Mouse (Mus musculus) forebrain, embryonic 12.5 days (tissue): ENCODE data around the gene Hip1r. TPM values are rescaled to one million over a fixed set of nuclear protein-coding genes. Genes with fewer than 3 reads are reported as not detected.

Source experiments
- ATAC-seq: fragments of 200-750 bp; cut with Nextera tagmentation; 2 replicates; pipeline ENCODE4 v1.8.0; 2017; ENCODE audit warnings: moderate TSS enrichment; ENCODE audit not compliant: low FRiP score
- H3K27ac ChIP-seq: fragments of 300-500 bp; sonication (generic); 2 replicates; pipeline ENCODE4 v1.5.1; 2016; ENCODE audit warnings: mild to moderate bottlenecking
- H3K27me3 ChIP-seq: fragments of 300-500 bp; sonication (generic); 2 replicates; pipeline ENCODE4 v1.6.1; 2016; ENCODE audit warnings: mild to moderate bottlenecking
- H3K36me3 ChIP-seq: fragments of 300-500 bp; sonication (generic); replicated peaks from 2 replicates; pipeline ENCODE4 v1.6.1; 2016; ENCODE audit warnings: mild to moderate bottlenecking
- H3K4me1 ChIP-seq: fragments of 300-500 bp; sonication (generic); 2 replicates; pipeline ENCODE4 v1.6.1; 2016
- H3K4me2 ChIP-seq: fragments of 300-500 bp; sonication (generic); 2 replicates; pipeline ENCODE4 v1.6.1; 2016; ENCODE audit warnings: mild to moderate bottlenecking, moderate library complexity
- H3K4me3 ChIP-seq: fragments of 300-500 bp; sonication (generic); replicated peaks from 2 replicates; pipeline ENCODE4 v1.5.1; 2016; ENCODE audit warnings: mild to moderate bottlenecking
- H3K9ac ChIP-seq: fragments of 300-500 bp; sonication (generic); 2 replicates; pipeline ENCODE4 v1.6.1; 2016; ENCODE audit warnings: mild to moderate bottlenecking
- H3K9me3 ChIP-seq: fragments of 300-500 bp; sonication (generic); 2 replicates; pipeline ENCODE4 v1.6.1; 2016
- WGBS: fragments of 180-500 bp; shearing (Covaris S2); methylation state at CpG from one replicate; pipeline ENCODE4 v1.1.7; 2016; 5-methylcytosine and 5-hydroxymethylcytosine counted together
- polyA plus RNA-seq: library from polyadenylated mRNA; unstranded; fragments of >200 nt; fragmentation: Nextera tagmentation; extraction: Ambion mirVana; gene quantifications from 2 replicates; pipeline ENCODE4 v1.2.1, GENCODE M21; 2016

Hip1r gene
- 16.0 and 17.9 TPM in 2 replicates for polyA plus RNA-seq

- Histone ChIP-seq H3K4me2 (peak within 1 kb of the TSS; percentile 94), H3K36me3 (no peaks in the 10 kb centered on the region), H3K4me1 (peaks cover 13% of the 10 kb centered on the region), H3K27ac (0 out of 2 replicates have a peak within 1 kb of the TSS, but pooled peaks have one; percentile 32), H3K27me3 (peaks cover 36% of the 10 kb centered on the region), H3K9ac (peak within 1 kb of the TSS; percentile 81), H3K4me3 (peak within 1 kb of the TSS; percentile 80), H3K9me3 (no peaks in the 10 kb centered on the region)
- ATAC-seq, result peak; percentile 83
- under 1% methylated on average over 103 of the region's 106 CpGs for WGBS
Observed at GRCm38 (mm10) chr5:123973299-123974178, at the start of gene Hip1r. TSS of gene Hip1r (plus strand) at chr5:123973628.

DNA sequence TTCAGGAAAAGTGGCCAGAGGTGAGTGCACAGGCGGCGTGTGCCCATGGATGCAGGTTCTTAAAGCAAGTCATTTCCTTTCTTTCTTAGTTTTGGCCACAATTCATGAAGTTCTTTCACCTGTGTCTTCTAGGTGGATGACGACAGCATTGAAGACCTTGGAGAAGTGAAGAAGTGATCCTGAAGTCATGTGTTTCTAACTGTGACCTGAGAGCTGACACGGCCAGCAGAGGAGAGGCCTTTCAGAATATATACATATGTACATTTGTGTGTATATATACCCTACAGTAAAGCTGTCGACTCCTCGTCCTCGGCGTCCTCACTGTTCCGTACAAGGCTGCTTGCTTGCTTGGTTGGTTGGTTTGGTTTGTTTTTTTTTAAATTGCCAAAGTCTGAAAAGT is 46.3 kb upstream of the Hip1r start, which contains the start of gene Gm43518:
TSS of gene Gm43518 (plus strand) at position 301 of the 400 bp plus-strand sequence.
- Histone ChIP-seq H3K36me3 (peaks cover 64% of the 10 kb centered on the region), H3K9ac (no peak within 1 kb of the TSS), H3K4me3 (no peak within 1 kb of the TSS), H3K27ac (no peak within 1 kb of the TSS), H3K27me3 (no peaks in the 10 kb centered on the region), H3K4me1 (peaks cover 5% of the 10 kb centered on the region), H3K4me2 (no peak within 1 kb of the TSS), H3K9me3 (no peaks in the 10 kb centered on the region)
- ATAC-seq, result no peak
- 96% methylated on average over 9 of the region's 9 CpGs for WGBS

DNA sequence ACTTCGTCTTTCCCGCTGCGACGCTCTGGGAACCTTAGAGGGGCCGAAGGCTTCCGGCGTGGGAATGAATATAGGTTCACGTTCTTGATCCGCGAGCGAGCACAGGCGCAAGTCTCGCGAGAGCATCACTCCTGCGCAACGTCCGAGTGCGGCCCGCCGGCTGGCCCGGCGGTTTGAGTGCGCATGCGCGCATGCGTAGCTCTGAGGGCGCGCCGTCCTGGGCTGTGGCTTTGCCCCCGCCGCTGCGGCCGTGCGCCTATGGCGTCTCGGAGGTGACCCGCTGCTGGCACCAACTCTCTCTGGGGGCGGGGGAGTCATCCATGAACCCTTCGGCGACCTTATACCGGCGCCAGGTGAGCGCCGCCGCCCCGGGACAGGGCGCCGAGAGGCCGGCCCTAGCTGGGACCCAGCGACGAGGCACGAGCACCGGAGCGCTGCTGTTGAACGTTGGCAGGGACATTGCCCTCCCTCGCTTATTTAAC is 42.9 kb upstream of the Hip1r start, which contains the start of gene Ccdc62:
TSS of gene Ccdc62 (plus strand) at position 172 of the 482 bp plus-strand sequence.
- peak within 1 kb of the TSS; percentile 82 for H3K4me2 ChIP-seq
- WGBS, result under 1% methylated on average over 56 of the region's 56 CpGs

DNA sequence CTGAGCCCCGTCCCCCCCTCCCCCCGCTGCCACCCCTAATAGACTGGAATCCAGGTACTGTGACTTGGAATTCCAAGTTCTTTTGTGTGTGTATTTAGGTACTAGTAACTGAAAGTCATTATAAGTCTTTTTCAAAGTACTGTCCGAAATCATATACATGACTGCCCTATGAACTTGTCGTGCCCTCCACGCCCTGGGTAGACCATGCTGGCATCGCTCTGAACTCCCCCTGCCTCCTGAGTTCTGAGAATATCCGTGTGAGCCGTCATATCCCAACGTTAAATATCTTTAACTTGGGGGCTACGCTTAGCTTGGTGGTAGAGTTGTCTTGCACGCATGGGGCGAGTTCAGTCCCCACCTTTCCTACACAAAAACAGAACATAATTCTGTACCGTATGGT is 42.3 kb upstream of the Hip1r start:
- 0 out of 2 replicates have a peak overlapping the region, but pooled peaks have one; percentile 88 for H3K27ac ChIP-seq

More for the DNA sequence above, 42.9 kb upstream of the Hip1r start, which contains the start of gene Ccdc62:
- H3K27me3 ChIP-seq, result 0 out of 2 replicates have a peak, but pooled peaks cover 4% of the 10 kb centered on the region
- H3K27ac ChIP-seq, result peak within 1 kb of the TSS; percentile 88
- peaks cover 5% of the 10 kb centered on the region for H3K4me1 ChIP-seq
- peak within 1 kb of the TSS; percentile 87 for H3K9ac ChIP-seq
- peak within 1 kb of the TSS; percentile 80 for H3K4me3 ChIP-seq
- ATAC-seq, result peak; percentile 98
- H3K9me3 ChIP-seq, result no peaks in the 10 kb centered on the region
- H3K36me3 ChIP-seq, result peaks cover 30% of the 10 kb centered on the region

DNA sequence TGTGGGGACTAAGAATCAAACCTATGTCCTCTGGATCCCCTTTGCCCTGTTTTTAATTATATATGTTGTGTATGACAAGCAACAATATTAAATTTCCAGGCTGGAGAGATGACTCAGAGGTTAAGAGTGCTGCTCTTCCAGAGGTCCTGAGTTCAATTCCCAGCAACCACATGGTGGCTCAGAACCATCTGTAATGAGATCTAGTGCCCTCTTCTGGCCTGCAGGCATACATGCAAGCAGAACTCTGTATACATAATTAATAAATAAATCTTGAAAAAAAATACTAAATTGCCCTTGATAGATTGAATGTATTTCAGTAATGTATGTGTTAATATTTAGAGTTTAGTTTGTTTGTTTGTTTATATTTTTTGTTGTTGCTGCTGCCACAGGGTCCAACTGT is 40.5 kb upstream of the Hip1r start:
- Histone ChIP-seq H3K4me3 (no peak overlapping the region), H3K36me3 (peaks cover 6% of the 10 kb centered on the region), H3K9ac (no peak overlapping the region), H3K4me2 (no peak overlapping the region), H3K27ac (no peak overlapping the region), H3K27me3 (0 out of 2 replicates have a peak, but pooled peaks cover 4% of the 10 kb centered on the region), H3K9me3 (no peaks in the 10 kb centered on the region), H3K4me1 (peaks cover 5% of the 10 kb centered on the region)
- no peak for ATAC-seq

More for the DNA sequence above, 42.3 kb upstream of the Hip1r start:
- Histone ChIP-seq H3K4me1 (peaks cover 5% of the 10 kb centered on the region), H3K9me3 (no peaks in the 10 kb centered on the region), H3K27me3 (0 out of 2 replicates have a peak, but pooled peaks cover 4% of the 10 kb centered on the region), H3K4me2 (peak overlapping the region; percentile 82), H3K36me3 (peaks cover 24% of the 10 kb centered on the region), H3K9ac (peak overlapping the region; percentile 87), H3K4me3 (peak overlapping the region; percentile 80)
- ATAC-seq, result no peak
- 52% methylated on average over 13 of the region's 13 CpGs for WGBS

DNA sequence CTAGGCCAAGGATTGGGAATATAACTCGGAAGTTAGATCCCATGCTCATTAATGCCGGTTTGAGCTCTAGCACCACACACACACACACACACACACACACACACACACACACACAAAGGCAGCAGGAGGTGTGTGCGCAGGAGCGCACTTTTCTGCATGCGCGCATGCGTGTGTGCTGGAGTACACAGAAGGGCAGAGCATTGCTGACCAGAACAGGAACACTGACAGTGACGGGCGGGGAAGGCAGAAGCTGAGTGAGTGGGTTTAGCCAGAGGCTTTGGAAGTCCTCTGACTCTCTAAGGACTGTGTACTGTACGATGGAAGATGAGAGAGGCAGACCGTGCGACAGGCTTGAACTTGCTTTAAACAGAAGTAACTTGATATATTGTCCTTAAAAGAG is 39.9 kb upstream of the Hip1r start:
- 92% methylated on average over 12 of the region's 12 CpGs for WGBS
- no peak overlapping the region for H3K4me2 ChIP-seq
- H3K9ac ChIP-seq, result no peak overlapping the region
- no peak for ATAC-seq
- H3K4me3 ChIP-seq, result no peak overlapping the region
- H3K27ac ChIP-seq, result no peak overlapping the region
- peaks cover 5% of the 10 kb centered on the region for H3K4me1 ChIP-seq
- H3K36me3 ChIP-seq, result peaks cover 4% of the 10 kb centered on the region
- no peaks in the 10 kb centered on the region for H3K9me3 ChIP-seq
- H3K27me3 ChIP-seq, result 0 out of 2 replicates have a peak, but pooled peaks cover 4% of the 10 kb centered on the region

GRCm38 (mm10) chr5:123933957-123934591 is 39.4 kb upstream of the Hip1r start:
- 39% methylated on average over 18 of the region's 18 CpGs for WGBS

DNA sequence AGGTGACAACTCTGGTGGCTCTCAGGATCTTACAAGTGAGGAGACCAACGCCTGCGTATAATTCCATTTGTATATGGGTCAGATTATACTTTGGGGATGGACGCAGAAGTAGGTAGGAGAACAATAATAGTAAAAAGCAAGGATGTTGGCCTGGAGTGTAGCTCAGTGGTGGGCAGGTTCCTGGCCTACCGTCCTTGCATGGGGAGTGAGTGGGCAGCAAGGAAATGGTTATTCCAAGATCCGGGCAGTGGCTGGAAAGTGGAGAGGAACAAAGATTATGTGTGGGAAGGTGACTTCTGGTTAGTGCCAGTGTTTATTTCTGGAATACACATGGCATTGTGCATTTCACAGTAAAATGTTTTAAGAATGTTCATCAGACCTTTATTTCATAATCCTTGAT is 37.5 kb upstream of the Hip1r start:
- Histone ChIP-seq H3K27ac (no peak overlapping the region), H3K9me3 (no peaks in the 10 kb centered on the region), H3K4me1 (peaks cover 4% of the 10 kb centered on the region), H3K9ac (no peak overlapping the region), H3K27me3 (0 out of 2 replicates have a peak, but pooled peaks cover 4% of the 10 kb centered on the region), H3K4me2 (no peak overlapping the region), H3K4me3 (no peak overlapping the region), H3K36me3 (no peaks in the 10 kb centered on the region)
- ATAC-seq, result no peak
- 92% methylated on average over 5 of the region's 5 CpGs for WGBS

More at GRCm38 (mm10) chr5:123933957-123934591, 39.4 kb upstream of the Hip1r start:
- Histone ChIP-seq H3K36me3 (no peaks in the 10 kb centered on the region), H3K27me3 (0 out of 2 replicates have a peak, but pooled peaks cover 4% of the 10 kb centered on the region), H3K9me3 (no peaks in the 10 kb centered on the region), H3K4me2 (no peak overlapping the region), H3K27ac (no peak overlapping the region), H3K9ac (no peak overlapping the region), H3K4me3 (no peak overlapping the region), H3K4me1 (peaks cover 5% of the 10 kb centered on the region)
- ATAC-seq, result no peak

DNA sequence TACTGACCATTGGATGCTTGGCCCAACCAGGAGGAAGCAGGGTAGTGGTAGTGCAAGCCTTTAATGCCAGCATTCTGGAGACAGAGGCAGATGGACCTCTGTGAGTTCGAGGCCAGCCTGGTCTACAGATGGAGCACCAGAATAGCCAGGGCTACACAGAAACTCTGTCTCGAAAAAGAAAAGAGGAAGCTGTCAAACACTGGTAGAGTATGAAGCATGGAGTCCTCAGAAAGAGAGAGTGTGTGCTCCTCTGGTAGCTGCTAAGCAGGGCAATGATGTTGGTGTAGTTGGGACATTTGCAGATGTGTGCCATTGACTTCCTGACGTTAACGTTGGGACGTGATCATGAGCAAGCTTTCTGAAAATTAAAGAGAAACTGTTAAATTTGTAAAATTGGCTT is 34.9 kb upstream of the Hip1r start:
- WGBS, result 93% methylated on average over 5 of the region's 5 CpGs
- no peaks in the 10 kb centered on the region for H3K36me3 ChIP-seq
- H3K4me3 ChIP-seq, result no peak overlapping the region
- 0 out of 2 replicates have a peak, but pooled peaks cover 4% of the 10 kb centered on the region for H3K27me3 ChIP-seq
- no peak for ATAC-seq
- H3K27ac ChIP-seq, result no peak overlapping the region
- no peak overlapping the region for H3K9ac ChIP-seq
- H3K9me3 ChIP-seq, result no peaks in the 10 kb centered on the region
- no peaks in the 10 kb centered on the region for H3K4me1 ChIP-seq
- no peak overlapping the region for H3K4me2 ChIP-seq

- ATAC-seq, result no peak
- Histone ChIP-seq H3K36me3 (no peaks in the 10 kb centered on the region), H3K4me3 (no peak overlapping the region), H3K9me3 (no peaks in the 10 kb centered on the region), H3K9ac (no peak overlapping the region), H3K27me3 (no peaks in the 10 kb centered on the region), H3K4me2 (no peak overlapping the region), H3K27ac (no peak overlapping the region), H3K4me1 (no peaks in the 10 kb centered on the region; the same call in 1 of the 2 replicates)
- 66% methylated on average over 4 of the region's 4 CpGs for WGBS
Observed at GRCm38 (mm10) chr5:123946546-123946945, 26.9 kb upstream of the Hip1r start.

GRCm38 (mm10) chr5:123947041-123947761 is 26.2 kb upstream of the Hip1r start:
- Histone ChIP-seq H3K27me3 (no peaks in the 10 kb centered on the region), H3K9ac (no peak overlapping the region), H3K4me3 (no peak overlapping the region), H3K9me3 (no peaks in the 10 kb centered on the region), H3K36me3 (no peaks in the 10 kb centered on the region), H3K4me1 (no peaks in the 10 kb centered on the region; the same call in 1 of the 2 replicates), H3K27ac (no peak overlapping the region), H3K4me2 (no peak overlapping the region)
- ATAC-seq, result no peak
- 55% methylated on average over 7 of the region's 7 CpGs for WGBS
